Mouse (Mus musculus): ENCODE data around the gene Olfr1046. TPM values are rescaled to one million over a fixed set of nuclear protein-coding genes. Genes with fewer than 3 reads are reported as not detected.

Gene Olfr1046
- polyA plus RNA-seq, 1 experiment from 2014 or later, result not detected

Other genes starting within 250 kb of the Olfr1046 start
- gene Olfr1029, start 245.4 kb downstream of the Olfr1046 start, polyA plus RNA-seq (2016; fragmentation: Nextera tagmentation; extraction: Ambion mirVana), result not detected in 2 replicates
- gene Olfr1030, start 240.0 kb downstream of the Olfr1046 start, polyA plus RNA-seq (2016; fragmentation: Nextera tagmentation; extraction: Ambion mirVana), result not detected in 2 replicates
- not detected in 2 replicates for gene Olfr1031, start 229.0 kb downstream of the Olfr1046 start, polyA plus RNA-seq (2016; fragmentation: Nextera tagmentation; extraction: Ambion mirVana)
- not detected in 2 replicates for gene Olfr1032, start 213.8 kb downstream of the Olfr1046 start, polyA plus RNA-seq (2016; fragmentation: Nextera tagmentation; extraction: Ambion mirVana)
- not detected in 2 replicates for gene Olfr1033, start 198.7 kb downstream of the Olfr1046 start, polyA plus RNA-seq (2016; fragmentation: Nextera tagmentation; extraction: Ambion mirVana)
- not detected in 2 replicates for gene Olfr1034, start 173.5 kb downstream of the Olfr1046 start, polyA plus RNA-seq (2016; fragmentation: Nextera tagmentation; extraction: Ambion mirVana)
- gene Olfr1036, start 145.3 kb downstream of the Olfr1046 start, polyA plus RNA-seq (2016; fragmentation: Nextera tagmentation; extraction: Ambion mirVana), result not detected in 2 replicates
- gene Olfr1037, start 131.9 kb downstream of the Olfr1046 start, polyA plus RNA-seq (2016; fragmentation: Nextera tagmentation; extraction: Ambion mirVana), result not detected in 2 replicates
- not detected in 2 replicates for gene Olfr1039, start 83.4 kb downstream of the Olfr1046 start, polyA plus RNA-seq (2016; fragmentation: Nextera tagmentation; extraction: Ambion mirVana)
- not detected in 2 replicates for gene Olfr1040, start 72.6 kb downstream of the Olfr1046 start, polyA plus RNA-seq (2016; fragmentation: Nextera tagmentation; extraction: Ambion mirVana)
- gene Olfr1042, start 57.5 kb downstream of the Olfr1046 start, polyA plus RNA-seq (2016; fragmentation: Nextera tagmentation; extraction: Ambion mirVana), result not detected in 2 replicates
- gene Olfr1043, start 51.8 kb downstream of the Olfr1046 start, polyA plus RNA-seq (2016; fragmentation: Nextera tagmentation; extraction: Ambion mirVana), result not detected in 2 replicates
- gene Olfr1044, start 41.5 kb downstream of the Olfr1046 start, polyA plus RNA-seq (2016; fragmentation: Nextera tagmentation; extraction: Ambion mirVana), result not detected in 2 replicates
- gene Olfr52, start 33.6 kb downstream of the Olfr1046 start, polyA plus RNA-seq (2016; fragmentation: Nextera tagmentation; extraction: Ambion mirVana), result not detected in 2 replicates
- gene Olfr1045, start 16.3 kb downstream of the Olfr1046 start, polyA plus RNA-seq (2016; fragmentation: Nextera tagmentation; extraction: Ambion mirVana), result not detected in 2 replicates
- gene Olfr1047, start 12.1 kb upstream of the Olfr1046 start, polyA plus RNA-seq (2016; fragmentation: Nextera tagmentation; extraction: Ambion mirVana), result not detected in 2 replicates
- gene Olfr1048, start 21.0 kb upstream of the Olfr1046 start, polyA plus RNA-seq (2016; fragmentation: Nextera tagmentation; extraction: Ambion mirVana), result not detected in 2 replicates
- gene Olfr1049, start 39.0 kb upstream of the Olfr1046 start, polyA plus RNA-seq (2016; fragmentation: Nextera tagmentation; extraction: Ambion mirVana), result not detected in 2 replicates
- gene Olfr1051, start 59.8 kb upstream of the Olfr1046 start, polyA plus RNA-seq (2016; fragmentation: Nextera tagmentation; extraction: Ambion mirVana), result not detected in 2 replicates
- not detected in 2 replicates for gene Olfr1052, start 73.1 kb upstream of the Olfr1046 start, polyA plus RNA-seq (2016; fragmentation: Nextera tagmentation; extraction: Ambion mirVana)
- not detected in 2 replicates for gene Olfr1053, start 96.0 kb upstream of the Olfr1046 start, polyA plus RNA-seq (2016; fragmentation: Nextera tagmentation; extraction: Ambion mirVana)
- not detected in 2 replicates for gene Olfr1054, start 116.1 kb upstream of the Olfr1046 start, polyA plus RNA-seq (2016; fragmentation: Nextera tagmentation; extraction: Ambion mirVana)
- gene Olfr1055, start 131.0 kb upstream of the Olfr1046 start, polyA plus RNA-seq (2016; fragmentation: Nextera tagmentation; extraction: Ambion mirVana), result not detected in 2 replicates
- not detected in 2 replicates for gene Olfr1056, start 143.2 kb upstream of the Olfr1046 start, polyA plus RNA-seq (2016; fragmentation: Nextera tagmentation; extraction: Ambion mirVana)
- gene Olfr1057, start 159.1 kb upstream of the Olfr1046 start, polyA plus RNA-seq (2016; fragmentation: Nextera tagmentation; extraction: Ambion mirVana), result not detected in 2 replicates
- not detected in 2 replicates for gene Olfr1058, start 169.2 kb upstream of the Olfr1046 start, polyA plus RNA-seq (2016; fragmentation: Nextera tagmentation; extraction: Ambion mirVana)
- gene Olfr1061, start 194.7 kb upstream of the Olfr1046 start, polyA plus RNA-seq (2016; fragmentation: Nextera tagmentation; extraction: Ambion mirVana), result not detected in 2 replicates
- gene Olfr1062, start 207.4 kb upstream of the Olfr1046 start, polyA plus RNA-seq (2016; fragmentation: Nextera tagmentation; extraction: Ambion mirVana), result not detected in 2 replicates
- gene Olfr1065, start 231.3 kb upstream of the Olfr1046 start, polyA plus RNA-seq (2016; fragmentation: Nextera tagmentation; extraction: Ambion mirVana), result not detected in 2 replicates
- gene Olfr1066, start 237.0 kb upstream of the Olfr1046 start, polyA plus RNA-seq (2016; fragmentation: Nextera tagmentation; extraction: Ambion mirVana), result not detected in 2 replicates